Mouse (Mus musculus): ENCODE data around the gene Gm4353.

DNA sequence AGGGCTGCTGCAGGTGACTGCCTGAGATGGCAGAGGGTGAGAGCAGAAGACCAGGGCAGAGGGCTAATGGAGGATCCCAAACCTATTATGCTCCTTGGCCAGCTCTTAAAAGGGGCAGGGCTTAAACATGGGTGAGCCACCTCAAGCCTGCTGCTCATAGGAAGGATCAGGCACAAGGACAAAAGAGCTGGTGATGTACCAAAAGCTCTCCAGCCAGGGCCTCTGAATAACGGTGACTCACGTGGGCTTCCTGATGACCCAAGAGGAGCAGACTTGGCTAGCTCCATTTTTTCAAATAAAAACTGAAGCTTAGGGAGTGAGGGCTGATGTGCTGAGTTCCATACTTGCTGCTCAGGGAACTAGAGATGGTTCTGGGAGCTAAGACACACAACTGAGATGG is 31.6 kb upstream of the Gm4353 start:
- no peak for TF ChIP-seq CTCF (IDR thresholded peaks at IDR 0.05; ENCODE audit: extremely low read depth, insufficient read depth, low read length)
- TF ChIP-seq POLR2A (IDR thresholded peaks at IDR 0.05; ENCODE audit: extremely low read depth, insufficient read depth, low read length) = no peak

Data from cortical plate, adult 2 months (tissue).